Mouse (Mus musculus) liver, embryonic 12.5 days (tissue): Measurements from ENCODE around the gene Cd86. TPM values are rescaled to one million over a fixed set of nuclear protein-coding genes. Genes with fewer than 3 reads are reported as not detected.

ENCODE experiments used
- ATAC-seq: fragments of 200-750 bp; cut with Nextera tagmentation; 2 replicates; pipeline ENCODE4 v1.8.0; 2017; ENCODE audit warnings: moderate number of reproducible peaks, mild to moderate bottlenecking, moderate library complexity
- H3K27ac ChIP-seq: fragments of 300-500 bp; sonication (generic); 2 replicates; pipeline ENCODE4 v1.5.1; 2016; ENCODE audit warnings: mild to moderate bottlenecking
- H3K27me3 ChIP-seq: fragments of 300-500 bp; sonication (generic); replicated peaks from 2 replicates; pipeline ENCODE4 v1.6.1; 2016; ENCODE audit warnings: mild to moderate bottlenecking, moderate library complexity
- H3K36me3 ChIP-seq: fragments of 300-500 bp; sonication (generic); 2 replicates; pipeline ENCODE4 v1.6.1; 2016; ENCODE audit warnings: mild to moderate bottlenecking, moderate library complexity
- H3K4me1 ChIP-seq: fragments of 300-500 bp; sonication (generic); 2 replicates; pipeline ENCODE4 v1.6.1; 2016
- H3K4me2 ChIP-seq: fragments of 300-500 bp; sonication (generic); 2 replicates; pipeline ENCODE4 v1.6.1; 2016; ENCODE audit warnings: mild to moderate bottlenecking, moderate library complexity
- H3K4me3 ChIP-seq: fragments of 300-500 bp; sonication (generic); 2 replicates; pipeline ENCODE4 v1.5.1; 2016; ENCODE audit warnings: mild to moderate bottlenecking, moderate library complexity
- H3K9ac ChIP-seq: fragments of 300-500 bp; sonication (generic); 2 replicates; pipeline ENCODE4 v1.6.1; 2016; ENCODE audit warnings: mild to moderate bottlenecking, moderate library complexity
- H3K9me3 ChIP-seq: fragments of 300-500 bp; sonication (generic); replicated peaks from 2 replicates; pipeline ENCODE4 v1.6.1; 2016; ENCODE audit warnings: mild to moderate bottlenecking, moderate library complexity
- WGBS: fragments of 180-500 bp; shearing (Covaris S2); methylation state at CpG from one replicate; pipeline ENCODE4 v1.1.7; 2016; ENCODE audit not compliant: insufficient replicate concordance; 5-methylcytosine and 5-hydroxymethylcytosine counted together
- polyA plus RNA-seq: library from polyadenylated mRNA; unstranded; fragments of >200 nt; fragmentation: Nextera tagmentation; extraction: Ambion mirVana; gene quantifications from 2 replicates; pipeline ENCODE4 v1.2.1, GENCODE M21; 2016

Gene Cd86
- polyA plus RNA-seq, 1 experiment from 2014 or later, result 4.3 TPM

DNA sequence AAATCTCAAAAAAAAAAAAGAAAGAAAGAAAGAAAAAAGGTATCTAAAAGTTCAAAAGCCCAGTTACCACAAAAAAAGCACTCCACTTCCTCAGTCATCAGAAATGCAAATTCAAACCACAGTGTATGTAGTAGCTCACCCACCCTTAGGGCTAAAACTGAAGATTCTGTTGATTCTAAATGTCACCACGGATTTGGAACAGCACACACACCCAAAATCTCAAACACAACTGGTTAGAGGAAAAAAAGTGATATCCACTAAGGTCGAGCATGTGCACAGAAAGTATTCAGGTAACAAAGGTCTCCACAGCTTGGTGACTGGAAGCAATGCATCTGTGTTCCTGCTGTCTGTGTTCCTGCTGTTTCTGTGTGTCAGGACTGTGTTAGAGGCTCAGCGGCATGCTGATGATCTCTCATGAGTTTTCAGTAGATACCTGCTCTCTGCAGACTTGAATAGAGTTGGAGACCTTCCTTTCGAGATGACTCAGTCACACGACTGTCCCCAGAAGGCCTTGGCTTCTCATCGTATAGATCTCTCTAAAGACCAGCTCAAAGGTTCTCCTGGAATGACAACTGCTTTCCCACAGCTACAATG lies 18.5 kb upstream of the Cd86 start:
- Histone ChIP-seq H3K9me3 (no peaks in the 10 kb centered on the region), H3K4me1 (no peaks in the 10 kb centered on the region), H3K27me3 (no peaks in the 10 kb centered on the region), H3K4me2 (no peak overlapping the region), H3K4me3 (no peak overlapping the region), H3K27ac (no peak overlapping the region), H3K9ac (no peak overlapping the region), H3K36me3 (no peaks in the 10 kb centered on the region)
- ATAC-seq, result no peak
- 56% methylated on average over 6 of the region's 6 CpGs for WGBS

DNA sequence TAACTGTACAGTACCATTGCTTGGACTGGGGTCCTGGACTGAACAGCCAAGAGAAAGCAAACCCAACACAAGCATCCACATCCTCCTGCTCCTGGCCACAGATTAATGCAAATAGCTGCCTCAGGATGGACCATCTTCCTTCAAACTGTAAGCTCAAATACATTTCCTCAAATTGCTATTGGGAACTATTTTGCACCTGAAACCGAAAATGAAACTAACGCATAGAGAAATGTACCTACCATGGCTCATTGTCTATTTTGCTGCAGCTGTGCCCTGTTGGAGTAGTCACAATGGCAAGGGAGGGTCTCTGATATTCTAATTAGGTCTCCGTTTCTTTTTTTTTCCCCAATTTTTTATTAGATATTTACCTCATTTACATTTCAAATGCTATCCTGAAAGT lies 15.9 kb upstream of the Cd86 start:
- Histone ChIP-seq H3K4me3 (no peak overlapping the region), H3K9me3 (no peaks in the 10 kb centered on the region), H3K9ac (no peak overlapping the region), H3K36me3 (no peaks in the 10 kb centered on the region), H3K4me2 (no peak overlapping the region), H3K27me3 (no peaks in the 10 kb centered on the region; the same call in 1 of the 2 replicates), H3K27ac (no peak overlapping the region), H3K4me1 (no peaks in the 10 kb centered on the region)
- WGBS, result 72% methylated on average over 3 of the region's 3 CpGs
- ATAC-seq, result no peak

DNA sequence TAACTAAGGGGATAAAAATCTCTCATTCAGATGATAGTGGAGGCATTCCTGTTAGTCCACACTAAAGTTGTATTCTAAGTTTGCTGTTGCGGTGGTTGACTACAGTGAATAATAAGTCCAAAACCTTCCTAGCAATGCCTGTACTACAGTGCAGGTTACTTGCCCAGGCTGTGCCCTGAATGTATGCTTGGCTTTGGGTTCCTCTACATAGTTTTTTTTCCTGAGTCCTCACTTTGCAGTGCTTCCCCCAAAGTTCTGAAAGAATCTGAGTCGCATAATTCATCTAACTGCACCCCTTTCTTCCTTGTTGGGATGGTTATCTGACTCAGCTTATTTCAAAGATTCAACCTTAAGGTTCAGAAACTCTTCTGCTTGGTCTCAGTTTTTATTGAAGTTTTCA lies 10.0 kb upstream of the Cd86 start:
- 71% methylated on average over 2 of the region's 2 CpGs for WGBS
- no peak overlapping the region for H3K9ac ChIP-seq
- H3K36me3 ChIP-seq, result no peaks in the 10 kb centered on the region
- no peak overlapping the region for H3K4me3 ChIP-seq
- H3K27ac ChIP-seq, result no peak overlapping the region
- no peaks in the 10 kb centered on the region for H3K4me1 ChIP-seq
- no peaks in the 10 kb centered on the region for H3K9me3 ChIP-seq
- no peak for ATAC-seq
- H3K27me3 ChIP-seq, result no peaks in the 10 kb centered on the region; the same call in 1 of the 2 replicates
- no peak overlapping the region for H3K4me2 ChIP-seq

DNA sequence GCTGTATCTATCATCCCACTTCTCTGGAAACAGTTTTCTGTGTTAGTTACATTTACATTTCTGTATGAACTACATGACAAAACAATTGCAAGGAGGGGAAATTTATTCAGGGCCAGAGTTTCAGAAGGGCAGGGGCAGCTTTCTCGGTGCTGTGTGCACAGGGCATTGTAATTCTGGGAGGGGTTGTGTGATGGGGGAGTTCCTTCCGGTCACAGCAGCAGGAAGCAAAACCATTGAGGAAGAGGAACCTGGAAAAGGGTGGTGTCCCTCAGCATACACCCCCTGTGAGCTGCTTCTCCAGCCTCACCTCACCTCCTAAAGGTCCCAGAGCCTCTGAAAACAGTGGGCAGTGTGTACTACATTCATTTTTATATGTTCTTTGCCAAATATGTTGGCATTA lies 9.4 kb upstream of the Cd86 start:
- Histone ChIP-seq H3K4me3 (no peak overlapping the region), H3K9ac (no peak overlapping the region), H3K36me3 (no peaks in the 10 kb centered on the region), H3K4me1 (no peaks in the 10 kb centered on the region), H3K4me2 (no peak overlapping the region), H3K27ac (no peak overlapping the region), H3K27me3 (no peaks in the 10 kb centered on the region; the same call in 1 of the 2 replicates), H3K9me3 (no peaks in the 10 kb centered on the region)
- ATAC-seq, result no peak
- WGBS, result 15% methylated on average over 2 of the region's 2 CpGs

DNA sequence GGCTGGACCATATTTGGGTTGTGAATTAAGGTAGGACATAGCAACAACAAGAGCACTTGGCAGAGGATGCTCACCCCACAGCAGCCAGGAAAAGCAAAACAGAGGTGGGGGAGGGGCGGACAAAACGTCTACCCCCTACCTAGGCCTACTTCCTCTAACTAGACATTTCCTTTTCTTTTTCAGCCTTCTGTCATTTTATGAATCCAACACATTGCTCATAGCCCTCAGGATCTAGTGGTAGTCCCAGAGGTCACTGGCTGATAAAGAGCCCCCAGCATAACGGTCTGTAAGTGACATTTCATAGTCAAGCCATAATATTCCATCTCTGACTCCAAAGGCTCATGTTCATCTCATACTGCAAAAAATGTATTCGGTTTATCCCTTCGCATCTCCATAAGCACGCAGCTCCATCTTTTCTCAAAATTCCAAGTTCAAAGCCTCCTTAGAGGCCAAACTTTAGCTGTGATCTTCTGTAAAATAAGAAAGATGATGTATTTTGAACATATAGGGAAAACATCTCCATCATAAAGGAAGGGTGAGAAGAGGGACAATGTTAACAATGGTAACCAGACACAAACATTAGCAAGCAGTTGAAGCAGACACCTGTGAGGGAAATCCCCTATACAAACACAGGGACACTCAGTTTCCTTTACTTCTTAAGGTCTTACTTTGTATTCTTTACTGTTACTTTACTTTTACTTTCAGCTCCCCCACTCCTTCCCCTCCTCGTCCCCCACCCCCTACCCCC lies 8.8 kb upstream of the Cd86 start:
- Histone ChIP-seq H3K27me3 (no peaks in the 10 kb centered on the region; the same call in 1 of the 2 replicates), H3K27ac (no peak overlapping the region), H3K4me2 (no peak overlapping the region), H3K4me3 (no peak overlapping the region), H3K9me3 (no peaks in the 10 kb centered on the region), H3K9ac (no peak overlapping the region), H3K36me3 (no peaks in the 10 kb centered on the region), H3K4me1 (no peaks in the 10 kb centered on the region)
- WGBS, result 51% methylated on average over 7 of the region's 7 CpGs
- ATAC-seq, result no peak

DNA sequence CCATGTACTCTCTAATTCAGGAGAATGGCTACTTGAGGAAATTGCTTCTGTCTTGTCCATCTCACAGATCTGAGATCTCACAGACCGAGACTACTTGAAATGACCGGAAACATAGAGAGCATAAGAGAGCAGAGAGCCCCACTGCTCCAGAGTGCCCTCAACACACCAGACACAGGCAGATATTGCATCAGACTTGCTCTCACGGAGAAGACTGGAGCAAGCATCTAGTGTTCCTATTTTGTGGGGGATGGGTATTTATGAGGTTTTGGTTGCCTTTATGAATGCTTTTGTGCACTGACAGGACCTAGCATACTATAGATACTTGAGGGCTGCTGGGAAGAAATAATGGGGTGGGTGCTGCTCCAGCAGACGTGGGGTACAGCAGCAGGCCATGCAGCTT lies 7.3 kb upstream of the Cd86 start:
- Histone ChIP-seq H3K4me3 (no peak overlapping the region), H3K4me1 (no peaks in the 10 kb centered on the region), H3K9ac (no peak overlapping the region), H3K27me3 (no peaks in the 10 kb centered on the region; the same call in 1 of the 2 replicates), H3K9me3 (no peaks in the 10 kb centered on the region), H3K4me2 (no peak overlapping the region), H3K36me3 (no peaks in the 10 kb centered on the region), H3K27ac (no peak overlapping the region)
- ATAC-seq, result no peak
- WGBS, result 47% methylated on average over 4 of the region's 4 CpGs

DNA sequence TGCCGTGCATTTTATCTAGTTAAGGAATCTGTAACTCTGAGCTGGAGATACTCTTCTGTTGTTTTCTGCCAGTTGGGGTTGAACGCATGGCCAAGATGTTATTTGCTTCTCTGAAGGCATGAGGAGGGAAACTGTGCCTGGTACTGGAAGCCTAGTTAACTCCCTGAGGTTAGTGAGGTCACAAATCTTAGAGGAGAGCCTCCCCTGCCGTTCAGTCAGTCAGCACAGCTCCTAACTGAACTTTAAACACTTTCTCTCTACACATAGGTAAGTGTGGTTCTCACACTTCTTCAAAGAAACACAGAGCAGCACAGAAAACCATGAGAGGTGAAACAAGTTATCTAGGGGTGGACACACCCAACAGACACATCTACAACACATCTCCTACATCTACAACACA lies 4.7 kb upstream of the Cd86 start:
- H3K9ac ChIP-seq, result no peak overlapping the region
- no peak overlapping the region for H3K4me2 ChIP-seq
- no peak for ATAC-seq
- no peak overlapping the region for H3K4me3 ChIP-seq
- H3K27ac ChIP-seq, result no peak overlapping the region
- 67% methylated on average over 3 of the region's 3 CpGs for WGBS
- no peaks in the 10 kb centered on the region for H3K4me1 ChIP-seq
- no peaks in the 10 kb centered on the region for H3K9me3 ChIP-seq
- no peaks in the 10 kb centered on the region for H3K36me3 ChIP-seq
- no peaks in the 10 kb centered on the region for H3K27me3 ChIP-seq

DNA sequence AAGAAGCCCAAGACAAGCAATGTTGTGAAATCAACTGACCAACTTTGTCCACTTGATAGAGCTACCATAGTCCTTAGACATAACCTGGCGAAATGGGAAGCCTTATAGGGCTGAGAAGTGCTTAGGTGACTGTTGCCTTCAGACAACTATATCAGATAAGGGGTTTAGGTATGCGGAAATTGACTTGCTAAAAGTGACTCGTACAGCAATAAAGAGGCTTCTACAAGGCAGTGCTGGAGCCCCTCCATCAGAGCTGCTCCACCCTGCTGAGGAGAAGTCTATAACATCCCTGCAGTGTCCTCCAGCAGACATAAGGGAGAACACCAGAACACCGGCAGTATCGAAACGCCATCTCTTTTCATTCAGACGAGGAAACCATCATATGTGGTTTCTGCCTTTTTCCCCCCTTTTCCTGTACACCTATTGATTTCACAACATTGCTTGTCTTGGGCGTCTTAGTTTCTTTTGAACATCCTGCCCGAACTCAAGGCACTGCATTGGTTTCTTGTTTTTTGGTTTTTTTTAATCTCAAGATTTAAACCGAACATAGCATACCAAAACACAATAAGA lies 652 bp upstream of the Cd86 start:
- no peak for ATAC-seq

DNA sequence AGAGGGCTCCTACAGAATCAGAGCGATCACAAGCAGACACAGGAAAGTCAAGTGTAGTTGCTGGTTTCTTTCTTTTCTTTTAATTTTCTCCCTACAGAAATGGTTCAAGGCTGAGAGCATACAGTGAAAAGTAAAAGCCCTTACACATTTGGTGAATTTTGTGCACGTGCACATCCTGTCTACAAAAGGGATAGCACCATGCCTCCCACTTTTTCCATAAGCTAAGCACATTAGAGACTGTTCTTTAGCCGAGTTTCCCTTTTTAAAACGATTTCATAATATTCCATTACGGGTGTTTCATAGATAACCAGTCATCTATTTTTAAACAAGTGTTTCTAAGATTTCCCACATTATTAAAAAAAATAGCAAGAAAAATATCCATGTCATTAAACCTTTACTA lies 2.4 kb downstream of the Cd86 start:
- Histone ChIP-seq H3K27ac (no peak overlapping the region), H3K36me3 (no peaks in the 10 kb centered on the region), H3K4me1 (no peaks in the 10 kb centered on the region), H3K9me3 (no peaks in the 10 kb centered on the region), H3K27me3 (no peaks in the 10 kb centered on the region), H3K4me2 (no peak overlapping the region), H3K9ac (no peak overlapping the region), H3K4me3 (no peak overlapping the region)
- ATAC-seq, result no peak
- 60% methylated on average over 5 of the region's 5 CpGs for WGBS

More for the DNA sequence above, 652 bp upstream of the Cd86 start:
- Histone ChIP-seq H3K9me3 (no peaks in the 10 kb centered on the region), H3K9ac (no peak overlapping the region), H3K27ac (no peak overlapping the region), H3K36me3 (no peaks in the 10 kb centered on the region), H3K4me1 (no peaks in the 10 kb centered on the region), H3K4me3 (no peak overlapping the region), H3K4me2 (no peak overlapping the region), H3K27me3 (no peaks in the 10 kb centered on the region)
- 33% methylated on average over 10 of the region's 10 CpGs for WGBS

DNA sequence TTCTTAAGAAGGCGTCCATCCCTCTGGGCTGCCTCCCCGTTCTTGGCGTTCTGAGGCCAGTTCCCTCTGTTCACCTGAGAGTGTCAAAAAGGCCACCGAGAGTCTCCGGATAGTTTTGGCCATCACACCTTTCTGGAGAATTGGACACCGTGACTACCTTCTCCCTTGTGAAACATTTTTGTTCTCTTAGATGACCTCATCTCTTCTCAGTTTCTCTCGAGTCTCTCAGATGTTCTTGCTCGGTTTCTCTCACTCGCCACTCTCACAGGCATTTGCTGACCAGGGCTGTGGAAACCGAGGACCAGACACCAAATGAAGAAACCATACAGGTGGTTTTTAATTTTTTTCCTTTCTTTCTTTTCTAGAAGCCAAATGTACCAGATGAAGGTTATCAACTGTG lies 4.6 kb downstream of the Cd86 start:
- Histone ChIP-seq H3K9me3 (no peaks in the 10 kb centered on the region), H3K27ac (no peak overlapping the region), H3K4me3 (no peak overlapping the region), H3K36me3 (no peaks in the 10 kb centered on the region), H3K9ac (no peak overlapping the region), H3K27me3 (no peaks in the 10 kb centered on the region), H3K4me1 (no peaks in the 10 kb centered on the region), H3K4me2 (no peak overlapping the region)
- ATAC-seq, result no peak
- WGBS, result 70% methylated on average over 10 of the region's 10 CpGs

DNA sequence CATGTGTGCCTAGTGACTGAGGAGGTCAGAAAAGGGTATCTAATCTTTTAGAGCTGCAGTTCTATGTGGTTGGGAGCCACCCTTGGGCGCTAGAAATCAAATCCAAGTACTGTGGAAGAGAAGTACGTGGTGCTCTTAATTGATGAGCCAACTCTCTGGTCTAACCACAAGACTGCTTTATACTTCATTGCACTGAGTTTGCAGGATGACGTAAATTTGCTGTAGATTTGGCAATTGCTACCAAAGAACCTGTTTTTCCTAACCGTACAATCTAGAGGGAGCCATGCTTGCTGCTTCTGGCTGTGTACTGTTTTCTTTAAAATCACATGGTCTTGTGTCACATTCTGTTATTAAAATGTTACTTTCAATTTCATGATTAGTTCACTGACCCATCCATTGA lies 10.0 kb downstream of the Cd86 start:
- H3K4me1 ChIP-seq, result no peaks in the 10 kb centered on the region
- H3K27ac ChIP-seq, result no peak overlapping the region
- H3K4me3 ChIP-seq, result no peak overlapping the region
- H3K27me3 ChIP-seq, result no peaks in the 10 kb centered on the region
- no peak overlapping the region for H3K4me2 ChIP-seq
- H3K36me3 ChIP-seq, result no peaks in the 10 kb centered on the region
- H3K9ac ChIP-seq, result no peak overlapping the region
- ATAC-seq, result no peak
- 62% methylated on average over 4 of the region's 4 CpGs for WGBS
- no peaks in the 10 kb centered on the region for H3K9me3 ChIP-seq

DNA sequence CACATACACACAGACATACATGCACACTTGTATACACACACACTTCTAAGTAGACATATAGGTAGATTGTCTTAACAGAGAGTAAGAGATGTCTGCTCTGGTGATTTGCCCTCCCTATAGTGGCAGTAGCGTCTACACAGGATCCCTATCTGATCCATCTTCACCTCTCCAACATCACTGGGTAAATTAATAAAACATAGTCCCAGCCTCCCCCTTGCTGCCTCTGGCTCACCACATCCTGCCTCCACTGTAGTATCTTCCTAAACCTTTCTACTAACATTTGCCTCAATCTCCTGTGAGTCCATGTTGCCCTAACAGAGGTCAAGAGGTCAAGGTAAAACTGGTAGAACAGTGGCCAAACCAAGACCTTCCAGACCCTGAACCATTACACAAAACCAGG lies 10.7 kb downstream of the Cd86 start:
- Histone ChIP-seq H3K4me3 (no peak overlapping the region), H3K27me3 (no peaks in the 10 kb centered on the region), H3K4me2 (no peak overlapping the region), H3K9ac (no peak overlapping the region), H3K4me1 (no peaks in the 10 kb centered on the region), H3K36me3 (no peaks in the 10 kb centered on the region), H3K27ac (no peak overlapping the region), H3K9me3 (no peaks in the 10 kb centered on the region)
- no peak for ATAC-seq
- WGBS, result 64% methylated on average over 1 of the region's 1 CpGs
